Mouse (Mus musculus): ENCODE measurements around the gene Sept5.

GRCm38 (mm10) chr16:18598006-18598405 lies 31.7 kb downstream of the Sept5 start:
- no peak for TF ChIP-seq CTCF (IDR thresholded peaks at IDR 0.05; ENCODE audit: low read depth)
- TF ChIP-seq EP300 (IDR thresholded peaks at IDR 0.05; ENCODE audit: low read depth) = no peak

Data from heart, postnatal 0 days (tissue).